Mouse (Mus musculus) olfactory bulb, adult 2 months (tissue): Measurements from ENCODE around the gene Tmem184b.

Experiments used
- CTCF ChIP-seq: fragments of 200-500 bp; IDR thresholded peaks from 2 replicates; pipeline ENCODE4 v1.5.1; 2012; ENCODE audit warnings: low read depth, mild to moderate bottlenecking, low read length, moderate library complexity; ENCODE audit not compliant: insufficient read depth
- POLR2A ChIP-seq: fragments of 200-500 bp; IDR thresholded peaks from 2 replicates; pipeline ENCODE4 v1.6.1; 2012; ENCODE audit warnings: mild to moderate bottlenecking, low read depth, low read length, moderate library complexity; ENCODE audit not compliant: insufficient read depth

GRCm38 (mm10) chr15:79439386-79439785 lies 36.0 kb upstream of the Tmem184b start:
- TF ChIP-seq CTCF (no peak), POLR2A (no peak)
